Mouse (Mus musculus): ENCODE measurements around the gene Zfp934. TPM values are rescaled to one million over a fixed set of nuclear protein-coding genes. Genes with fewer than 3 reads are reported as not detected.
"Not testable (repeated sequence)": the region's sequence is repeated elsewhere in the genome, so short reads cannot be mapped to it uniquely, and the experiment has no call there.

Gene Zfp934
- 0.80 TPM for polyA plus RNA-seq (2012; fragmentation: generic; extraction: Trizol)

- not testable (repeated sequence) for H3ac ChIP-seq (ENCODE audit: control insufficient read depth, insufficient read length); H3K4me2 ChIP-seq (ENCODE audit: low read depth); H3K4me3 ChIP-seq; H3K79me2 ChIP-seq (ENCODE audit: control insufficient read depth, insufficient read depth); H3K27me3 ChIP-seq (ENCODE audit: control insufficient read depth, insufficient read depth, insufficient read length); H3K36me3 ChIP-seq (ENCODE audit: control insufficient read depth, insufficient read depth)
Measured at GRCm38 (mm10) chr13:62571099-62571498, at the start of gene Zfp934. TSS of gene Zfp934 (minus strand) at chr13:62571199.

GRCm38 (mm10) chr13:62617449-62617848, 46.5 kb upstream of the Zfp934 start:
- not testable (repeated sequence) for H3K4me2 ChIP-seq (ENCODE audit: low read depth); H3ac ChIP-seq (ENCODE audit: control insufficient read depth, insufficient read length); H3K79me2 ChIP-seq (ENCODE audit: control insufficient read depth, insufficient read depth); H3K36me3 ChIP-seq (ENCODE audit: control insufficient read depth, insufficient read depth); H3K27me3 ChIP-seq (ENCODE audit: control insufficient read depth, insufficient read depth, insufficient read length); H3K4me3 ChIP-seq

GRCm38 (mm10) chr13:62561696-62562095, 9.3 kb downstream of the Zfp934 start:
- not testable (repeated sequence) for H3ac ChIP-seq (ENCODE audit: control insufficient read depth, insufficient read length); H3K4me2 ChIP-seq (ENCODE audit: low read depth); H3K4me3 ChIP-seq; H3K27me3 ChIP-seq (ENCODE audit: control insufficient read depth, insufficient read depth, insufficient read length); H3K79me2 ChIP-seq (ENCODE audit: control insufficient read depth, insufficient read depth); H3K36me3 ChIP-seq (ENCODE audit: control insufficient read depth, insufficient read depth)

GRCm38 (mm10) chr13:62558189-62559110, 12.5 kb downstream of the Zfp934 start, which contains the start of gene Zfp935:
TSS of gene Zfp935 (minus strand) at chr13:62558511.
- H3ac ChIP-seq (ENCODE audit: control insufficient read depth, insufficient read length); H3K79me2 ChIP-seq (ENCODE audit: control insufficient read depth, insufficient read depth); H3K27me3 ChIP-seq (ENCODE audit: control insufficient read depth, insufficient read depth, insufficient read length); H3K36me3 ChIP-seq (ENCODE audit: control insufficient read depth, insufficient read depth): not testable (repeated sequence)
- Histone ChIP-seq H3K4me3 (peak within 1 kb of the TSS; percentile 30), H3K4me2 (ENCODE audit: low read depth) (peak within 1 kb of the TSS; percentile 64)

- not testable (repeated sequence) for H3ac ChIP-seq (ENCODE audit: control insufficient read depth, insufficient read length); H3K36me3 ChIP-seq (ENCODE audit: control insufficient read depth, insufficient read depth); H3K79me2 ChIP-seq (ENCODE audit: control insufficient read depth, insufficient read depth); H3K27me3 ChIP-seq (ENCODE audit: control insufficient read depth, insufficient read depth, insufficient read length); H3K4me3 ChIP-seq; H3K4me2 ChIP-seq (ENCODE audit: low read depth)
Measured at GRCm38 (mm10) chr13:62530129-62530528, 40.9 kb downstream of the Zfp934 start.

GRCm38 (mm10) chr13:62510641-62511420, 60.2 kb downstream of the Zfp934 start:
- H3K36me3 ChIP-seq (ENCODE audit: control insufficient read depth, insufficient read depth); H3ac ChIP-seq (ENCODE audit: control insufficient read depth, insufficient read length); H3K4me2 ChIP-seq (ENCODE audit: low read depth); H3K4me3 ChIP-seq; H3K27me3 ChIP-seq (ENCODE audit: control insufficient read depth, insufficient read depth, insufficient read length); H3K79me2 ChIP-seq (ENCODE audit: control insufficient read depth, insufficient read depth): not testable (repeated sequence)

GRCm38 (mm10) chr13:62472661-62473060, 98.3 kb downstream of the Zfp934 start:
- not testable (repeated sequence) for H3K36me3 ChIP-seq (ENCODE audit: control insufficient read depth, insufficient read depth); H3ac ChIP-seq (ENCODE audit: control insufficient read depth, insufficient read length); H3K79me2 ChIP-seq (ENCODE audit: control insufficient read depth, insufficient read depth); H3K4me3 ChIP-seq; H3K4me2 ChIP-seq (ENCODE audit: low read depth); H3K27me3 ChIP-seq (ENCODE audit: control insufficient read depth, insufficient read depth, insufficient read length)

- not testable (repeated sequence) for H3K36me3 ChIP-seq (ENCODE audit: control insufficient read depth, insufficient read depth); H3ac ChIP-seq (ENCODE audit: control insufficient read depth, insufficient read length); H3K4me3 ChIP-seq; H3K4me2 ChIP-seq (ENCODE audit: low read depth); H3K27me3 ChIP-seq (ENCODE audit: control insufficient read depth, insufficient read depth, insufficient read length); H3K79me2 ChIP-seq (ENCODE audit: control insufficient read depth, insufficient read depth)
Measured at GRCm38 (mm10) chr13:62469947-62470346, 101.1 kb downstream of the Zfp934 start.
